Mouse (Mus musculus): ENCODE measurements at regions not wholly inside any gene's neighbourhood (a gene's known extent, or its start where the extent isn't known, plus 50 kb on each side); places are given as distances from the start of the nearest gene placed in this dataset.

DNA sequence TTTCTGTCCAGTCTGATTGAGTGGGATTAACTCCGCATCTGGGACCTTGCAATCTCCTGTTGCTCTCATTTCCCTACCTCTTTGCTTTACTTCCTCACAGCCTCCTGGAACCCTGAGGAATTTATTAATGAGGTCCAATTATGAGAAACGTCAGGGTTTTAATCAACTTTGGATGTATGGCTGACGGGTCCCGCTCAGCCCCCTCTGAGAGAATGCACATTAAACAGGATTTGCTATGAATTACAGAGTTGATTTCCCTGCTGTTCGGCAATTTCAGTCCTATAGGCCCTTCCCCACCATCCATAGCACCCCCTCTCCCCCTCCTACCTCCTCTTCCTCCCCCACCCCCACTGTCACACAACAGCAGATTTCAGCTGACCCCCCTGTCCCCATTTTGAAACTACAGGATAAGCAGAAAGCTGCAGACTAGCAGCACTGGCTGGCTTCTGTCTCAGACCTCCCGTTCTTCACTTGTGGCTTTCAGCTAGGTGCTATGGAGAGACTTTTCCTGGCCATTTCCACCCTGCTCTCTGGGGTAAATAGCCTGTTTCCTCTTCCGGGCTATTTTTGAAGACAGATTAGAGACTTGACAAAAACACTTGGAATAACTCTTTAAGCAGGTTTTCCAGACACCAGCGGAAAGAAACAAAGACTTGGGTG is 145.2 kb upstream of the Map3k1 start:
- TF ChIP-seq CTCF (IDR thresholded peaks at IDR 0.05): no peak
- intact Hi-C loops (cut with DNase I): no loop called here
- Histone ChIP-seq H3K4me3 (no peak overlapping the region), H3K27ac (0 out of 2 replicates have a peak overlapping the region, but pooled peaks have one; percentile 8)
- DNase-seq (ENCODE audit: extremely low spot score in 1 of 2, low spot score in 2 of 2): no peak

DNA sequence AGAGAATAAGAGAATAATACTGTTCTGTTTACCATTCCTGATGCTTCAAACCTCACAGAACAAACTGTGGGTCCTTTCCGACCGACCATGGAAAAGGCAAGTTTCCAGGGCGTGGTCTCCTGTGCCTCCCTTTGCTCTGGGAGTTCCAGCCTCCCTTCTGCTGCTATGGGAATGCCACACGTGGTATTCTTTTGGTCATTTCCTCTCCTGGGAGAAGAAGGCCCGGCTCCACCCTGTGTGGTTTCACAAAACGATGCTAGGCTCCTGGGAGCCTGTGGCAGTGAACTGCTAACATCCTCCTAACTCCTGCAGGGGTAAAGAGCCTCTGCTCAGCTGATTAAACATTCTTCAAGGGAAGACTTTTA is 145.7 kb upstream of the Map3k1 start:
- intact Hi-C loops (cut with DNase I): no loop called here
- no peak for DNase-seq (ENCODE audit: extremely low spot score in 1 of 2, low spot score in 2 of 2)
- no peak; the same call in 1 of the 2 replicates for TF ChIP-seq CTCF (IDR thresholded peaks at IDR 0.05)
- H3K27ac ChIP-seq: no peak overlapping the region
- H3K4me3 ChIP-seq: no peak overlapping the region

DNA sequence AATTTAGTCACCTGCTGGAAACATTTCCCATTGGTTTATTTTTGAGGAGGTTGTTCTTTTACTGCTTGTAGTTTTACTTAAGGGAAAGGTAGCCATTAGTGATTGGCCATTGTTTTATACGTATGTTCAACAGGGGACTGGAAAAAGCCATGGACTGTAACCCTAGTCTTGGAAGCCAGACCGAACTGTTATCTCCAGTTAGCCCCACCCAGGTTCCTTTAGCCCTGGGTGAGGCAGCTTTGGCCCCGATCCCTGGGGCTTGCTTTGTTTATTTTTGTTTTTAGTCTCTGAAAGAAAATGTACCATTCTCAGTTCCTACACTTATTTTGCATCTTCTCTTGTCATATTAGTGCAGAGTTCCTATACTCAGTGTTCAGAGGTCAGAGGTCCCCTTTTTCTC is 148.3 kb upstream of the Map3k1 start:
- no peak for DNase-seq (ENCODE audit: extremely low spot score in 1 of 2, low spot score in 2 of 2)
- TF ChIP-seq CTCF (IDR thresholded peaks at IDR 0.05): no peak
- intact Hi-C loops (cut with DNase I): no loop called here
- Histone ChIP-seq H3K4me3 (no peak overlapping the region), H3K27ac (no peak overlapping the region)

- TF ChIP-seq CTCF (IDR thresholded peaks at IDR 0.05): no peak
- Histone ChIP-seq H3K4me3 (no peak overlapping the region), H3K27ac (no peak overlapping the region)
- intact Hi-C loops (cut with DNase I): no loop called here
- DNase-seq (ENCODE audit: extremely low spot score in 1 of 2, low spot score in 2 of 2): no peak
Observed at GRCm38 (mm10) chr13:111957674-111958273, 149.0 kb upstream of the Map3k1 start.

DNA sequence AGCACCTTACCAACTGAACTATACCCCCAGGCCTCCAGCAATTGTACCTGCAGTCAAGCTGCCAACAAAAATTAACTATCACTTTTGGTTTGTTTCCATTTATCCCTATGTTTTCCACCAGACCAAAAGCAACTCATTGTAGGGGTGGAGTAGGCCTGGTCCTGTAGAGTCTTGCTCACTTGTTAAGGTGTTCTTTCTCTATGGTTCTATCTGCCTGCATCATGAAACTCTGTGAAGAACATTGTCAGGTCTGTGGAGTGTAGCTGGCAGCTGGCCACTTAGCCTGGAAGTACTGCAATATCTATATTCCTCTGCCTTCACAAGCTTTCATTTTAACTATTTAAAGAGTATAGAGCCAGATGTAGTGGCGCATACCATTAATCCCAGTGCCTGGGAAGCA is 149.6 kb upstream of the Map3k1 start:
- DNase-seq (ENCODE audit: extremely low spot score in 1 of 2, low spot score in 2 of 2): no peak
- intact Hi-C loops (cut with DNase I): no loop called here
- TF ChIP-seq CTCF (IDR thresholded peaks at IDR 0.05): no peak
- Histone ChIP-seq H3K4me3 (no peak overlapping the region), H3K27ac (no peak overlapping the region)

DNA sequence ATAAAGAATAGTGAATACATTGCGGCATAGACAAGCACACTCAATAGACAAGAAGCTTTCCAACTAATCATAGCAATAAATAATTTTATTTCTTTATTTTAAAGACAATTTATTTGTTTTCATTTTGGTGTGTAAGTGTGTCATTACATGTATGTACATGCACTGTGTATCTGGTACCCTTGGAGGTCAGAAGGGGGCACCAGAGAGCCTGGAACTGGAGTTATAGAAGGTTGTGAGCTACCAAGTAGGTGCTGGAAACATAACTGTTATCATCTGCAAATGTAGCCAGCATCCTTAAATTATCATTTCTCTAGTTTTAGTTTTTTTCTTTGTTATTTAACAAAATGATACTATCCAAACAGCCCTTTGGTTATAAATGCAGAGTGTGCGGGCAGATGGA is 151.2 kb upstream of the Map3k1 start:
- intact Hi-C loops (cut with DNase I): no loop called here
- DNase-seq (ENCODE audit: extremely low spot score in 1 of 2, low spot score in 2 of 2): no peak
- Histone ChIP-seq H3K4me3 (no peak overlapping the region), H3K27ac (no peak overlapping the region)
- no peak; the same call in 1 of the 2 replicates for TF ChIP-seq CTCF (IDR thresholded peaks at IDR 0.05)

DNA sequence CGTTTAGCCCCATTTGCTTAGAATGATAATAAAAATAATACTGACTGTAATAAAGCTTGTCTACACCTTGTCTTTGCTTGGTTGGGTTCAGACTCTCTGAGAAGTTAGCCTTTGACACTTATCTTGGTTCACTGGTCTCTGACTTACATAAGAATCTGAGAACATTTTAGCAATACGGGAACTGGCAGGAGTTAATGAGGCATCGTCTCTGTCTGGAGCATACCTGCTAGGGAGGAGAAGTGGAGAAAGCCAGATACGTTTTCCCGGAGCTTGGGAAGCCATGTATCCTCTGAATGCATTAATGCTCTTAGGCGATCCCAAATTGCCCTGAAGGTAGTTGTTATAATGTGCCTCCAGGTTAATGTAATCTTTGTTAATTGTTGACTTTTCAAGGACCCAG is 152.6 kb upstream of the Map3k1 start:
- Histone ChIP-seq H3K27ac (no peak overlapping the region), H3K4me3 (no peak overlapping the region)
- no peak for DNase-seq (ENCODE audit: extremely low spot score in 1 of 2, low spot score in 2 of 2)
- no peak for TF ChIP-seq CTCF (IDR thresholded peaks at IDR 0.05)
- intact Hi-C loops (cut with DNase I): no loop called here

DNA sequence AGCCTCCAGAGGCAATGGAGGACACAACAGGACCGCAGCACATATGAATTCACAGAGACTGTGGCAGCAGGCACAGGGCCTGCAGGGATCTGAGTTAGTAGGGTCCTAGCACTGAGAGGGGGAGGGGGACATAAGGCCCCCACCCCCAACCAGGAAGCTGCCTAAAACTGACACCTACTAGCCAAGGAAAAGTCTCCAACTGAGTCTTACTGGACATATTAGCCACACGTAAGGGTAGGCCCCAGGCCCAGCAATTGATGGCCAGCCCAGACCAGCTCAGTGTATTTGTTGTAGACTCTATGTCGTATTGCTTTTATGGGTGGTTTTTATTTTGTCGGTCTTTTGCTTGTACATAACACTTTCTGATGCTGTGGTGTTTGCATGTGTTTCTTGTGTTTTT is 153.4 kb upstream of the Map3k1 start:
- no peak overlapping the region for H3K4me3 ChIP-seq
- intact Hi-C loops (cut with DNase I): no loop called here
- H3K27ac ChIP-seq: no peak overlapping the region
- TF ChIP-seq CTCF (IDR thresholded peaks at IDR 0.05): no peak
- no peak for DNase-seq (ENCODE audit: extremely low spot score in 1 of 2, low spot score in 2 of 2)

- no peak for TF ChIP-seq CTCF (IDR thresholded peaks at IDR 0.05)
- no peak overlapping the region for H3K4me3 ChIP-seq
- intact Hi-C loops (cut with DNase I): no loop called here
- no peak overlapping the region for H3K27ac ChIP-seq
- no peak for DNase-seq (ENCODE audit: extremely low spot score in 1 of 2, low spot score in 2 of 2)
Observed at GRCm38 (mm10) chr13:111966113-111966512, 157.3 kb upstream of the Map3k1 start.

DNA sequence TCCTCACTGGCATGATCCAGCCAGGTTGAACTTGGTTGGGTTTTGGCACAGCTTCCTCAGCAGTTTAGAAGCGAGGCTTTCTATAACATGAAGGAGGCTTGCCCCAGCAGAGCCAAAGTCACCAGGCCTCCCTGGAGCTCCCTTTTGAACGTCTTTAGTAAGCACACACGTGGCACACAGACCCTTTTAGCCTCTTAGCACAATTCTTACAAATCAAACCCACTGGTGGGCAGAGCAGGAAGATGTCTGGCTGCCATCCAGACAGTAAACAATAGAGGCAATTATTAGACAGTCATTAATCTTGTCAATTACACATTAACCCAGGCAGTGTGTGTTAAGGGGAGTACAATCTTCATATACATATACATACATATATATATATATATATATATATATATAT is 157.8 kb upstream of the Map3k1 start:
- Histone ChIP-seq H3K27ac (no peak overlapping the region), H3K4me3 (no peak overlapping the region)
- TF ChIP-seq CTCF (IDR thresholded peaks at IDR 0.05): no peak
- DNase-seq (ENCODE audit: extremely low spot score in 1 of 2, low spot score in 2 of 2): no peak
- intact Hi-C loops (cut with DNase I): no loop called here

GRCm38 (mm10) chr13:111968197-111968596 is 159.4 kb upstream of the Map3k1 start:
- TF ChIP-seq CTCF (IDR thresholded peaks at IDR 0.05): no peak
- Histone ChIP-seq H3K27ac (no peak overlapping the region), H3K4me3 (no peak overlapping the region)
- intact Hi-C loops (cut with DNase I): no loop called here
- no peak for DNase-seq (ENCODE audit: extremely low spot score in 1 of 2, low spot score in 2 of 2)

- Histone ChIP-seq H3K4me3 (no peak overlapping the region), H3K27ac (no peak overlapping the region)
- intact Hi-C loops (cut with DNase I): no loop called here
- no peak for TF ChIP-seq CTCF (IDR thresholded peaks at IDR 0.05)
- no peak for DNase-seq (ENCODE audit: extremely low spot score in 1 of 2, low spot score in 2 of 2)
Observed at GRCm38 (mm10) chr13:111974282-111974681, 165.5 kb upstream of the Map3k1 start.

GRCm38 (mm10) chr13:111975549-111975948 is 166.8 kb upstream of the Map3k1 start:
- no peak overlapping the region for H3K27ac ChIP-seq
- H3K4me3 ChIP-seq: no peak overlapping the region
- intact Hi-C loops (cut with DNase I): no loop called here
- no peak for TF ChIP-seq CTCF (IDR thresholded peaks at IDR 0.05)
- no peak for DNase-seq (ENCODE audit: extremely low spot score in 1 of 2, low spot score in 2 of 2)
